Mouse (Mus musculus): ENCODE results near the gene Cyb5r3. TPM values are rescaled to one million over a fixed set of nuclear protein-coding genes. Genes with fewer than 3 reads are reported as not detected.

The Cyb5r3 gene
- polyA plus RNA-seq, 1 experiment from 2014 or later, result 136 TPM

DNA sequence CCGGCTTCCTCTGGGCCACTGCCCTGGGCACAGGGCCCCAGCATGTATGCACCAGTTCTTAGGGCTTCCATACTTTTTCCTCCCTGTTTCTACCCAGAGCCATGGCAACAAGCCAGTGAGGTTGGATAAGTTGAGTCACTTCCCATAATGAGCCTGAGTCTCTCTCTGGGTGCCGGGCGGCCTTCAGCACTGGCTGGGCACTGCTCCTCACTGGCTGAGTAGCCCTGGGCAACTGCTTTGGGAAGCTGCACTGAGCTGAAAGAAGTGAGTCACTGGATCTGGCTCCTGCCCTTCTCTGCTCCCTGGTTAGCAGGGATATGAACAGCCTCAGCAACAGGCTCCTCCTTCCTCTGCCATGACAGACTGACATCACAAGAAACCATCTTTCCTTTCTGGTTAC is 5.8 kb downstream of the Cyb5r3 start:
- no peak for DNase-seq (ENCODE audit: low spot score)
- H3K27ac ChIP-seq (replicated peaks; ENCODE audit: low read depth, low read length), result no peak overlapping the region

DNA sequence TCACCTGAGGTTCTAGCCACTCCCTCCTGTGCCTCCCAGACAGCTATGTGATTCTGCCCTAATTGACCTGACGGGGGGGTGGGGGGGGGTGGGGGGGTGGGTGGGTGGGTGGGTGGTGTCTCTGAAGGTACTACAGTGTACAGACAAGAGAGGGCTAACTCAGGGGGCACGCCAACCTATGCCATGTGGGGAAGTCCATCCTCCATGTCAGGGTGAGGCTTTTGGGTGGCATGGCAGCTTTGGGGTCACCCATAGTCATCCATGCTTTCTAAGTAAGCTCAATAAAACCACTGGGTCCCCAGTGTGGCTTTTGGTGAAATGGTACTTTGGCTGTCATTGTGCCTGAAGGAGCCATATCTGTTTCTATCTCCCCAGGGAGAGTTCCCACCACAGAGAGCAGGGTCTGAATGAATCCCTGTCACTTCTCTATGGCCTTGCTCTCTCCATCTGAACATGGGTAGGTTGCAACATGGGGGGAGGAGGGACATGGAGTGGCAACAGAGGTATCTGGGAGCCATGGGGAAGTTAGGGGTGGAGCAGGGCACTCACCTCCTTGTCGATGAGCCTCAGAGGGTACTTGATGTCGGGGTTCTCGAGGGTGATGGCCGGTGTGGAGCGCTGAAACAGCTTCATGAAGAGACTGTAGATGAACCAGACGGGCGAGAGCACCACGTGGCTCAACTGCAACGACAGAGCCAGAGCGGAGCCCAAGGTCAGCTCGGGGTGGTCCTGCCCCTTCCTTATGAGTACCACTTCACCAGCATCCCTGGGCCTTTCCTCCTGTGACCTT is 6.7 kb downstream of the Cyb5r3 start:
- Histone ChIP-seq H3K9ac (ENCODE audit: low read length) (no peak overlapping the region), H3K36me3 (ENCODE audit: control insufficient read depth, insufficient read depth, low read length) (peaks cover 11% of the 10 kb centered on the region; the same call in 1 of the 2 replicates), H3K4me1 (ENCODE audit: control insufficient read depth, insufficient read depth, low read length) (no peaks in the 10 kb centered on the region), H3K9me3 (ENCODE audit: control insufficient read depth, low read length) (no peaks in the 10 kb centered on the region), H3K4me2 (ENCODE audit: low read depth, severe bottlenecking) (no peak overlapping the region), H3K4me3 (ENCODE audit: low read depth, low read length) (no peak overlapping the region), H3K27me3 (ENCODE audit: control insufficient read depth, insufficient read depth, low read length) (no peaks in the 10 kb centered on the region), H3K27ac (replicated peaks; ENCODE audit: low read depth, low read length) (no peak overlapping the region)
- DNase-seq (ENCODE audit: low spot score) (no peak), ATAC-seq (ENCODE audit: insufficient number of reproducible peaks, low FRiP score, low TSS enrichment, low read depth) (no peak)
- 91% methylated on average over 13 of the region's 13 CpGs for WGBS

More for the DNA sequence above, 5.8 kb downstream of the Cyb5r3 start:
- Histone ChIP-seq H3K4me1 (ENCODE audit: control insufficient read depth, insufficient read depth, low read length) (peaks cover 4% of the 10 kb centered on the region; the same call in 1 of the 2 replicates), H3K36me3 (ENCODE audit: control insufficient read depth, insufficient read depth, low read length) (peaks cover 8% of the 10 kb centered on the region; the same call in 1 of the 2 replicates), H3K9me3 (ENCODE audit: control insufficient read depth, low read length) (no peaks in the 10 kb centered on the region), H3K27me3 (ENCODE audit: control insufficient read depth, insufficient read depth, low read length) (no peaks in the 10 kb centered on the region), H3K4me2 (ENCODE audit: low read depth, severe bottlenecking) (no peak overlapping the region), H3K9ac (ENCODE audit: low read length) (no peak overlapping the region), H3K4me3 (ENCODE audit: low read depth, low read length) (no peak overlapping the region)
- WGBS, result 86% methylated on average over 3 of the region's 3 CpGs
- ATAC-seq (ENCODE audit: insufficient number of reproducible peaks, low FRiP score, low TSS enrichment, low read depth), result no peak

DNA sequence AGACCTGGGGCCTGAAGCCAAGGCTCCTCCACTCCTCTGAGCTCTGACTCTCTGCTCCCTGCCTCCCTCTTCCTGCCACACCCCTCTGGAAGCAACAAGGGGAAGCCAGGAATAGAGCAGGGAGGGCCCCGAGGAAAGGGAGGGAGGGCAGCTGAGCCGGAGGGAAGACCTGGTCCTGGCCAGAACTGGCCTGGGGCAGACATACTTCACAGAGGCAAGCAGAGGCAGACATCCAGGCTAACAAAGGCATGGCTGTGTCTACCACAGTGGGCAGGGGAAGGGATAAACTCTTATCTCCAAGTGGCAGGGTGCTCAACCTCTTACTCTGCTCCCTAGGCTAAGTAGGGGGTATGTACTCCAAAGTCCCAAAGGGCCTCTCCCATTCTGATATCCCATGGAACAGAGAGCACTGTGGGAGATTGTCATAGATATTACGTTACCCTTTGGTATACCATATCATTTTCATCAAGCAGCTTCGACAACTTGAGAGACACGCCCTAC is 7.4 kb downstream of the Cyb5r3 start:
- 75% methylated on average over 5 of the region's 5 CpGs for WGBS

DNA sequence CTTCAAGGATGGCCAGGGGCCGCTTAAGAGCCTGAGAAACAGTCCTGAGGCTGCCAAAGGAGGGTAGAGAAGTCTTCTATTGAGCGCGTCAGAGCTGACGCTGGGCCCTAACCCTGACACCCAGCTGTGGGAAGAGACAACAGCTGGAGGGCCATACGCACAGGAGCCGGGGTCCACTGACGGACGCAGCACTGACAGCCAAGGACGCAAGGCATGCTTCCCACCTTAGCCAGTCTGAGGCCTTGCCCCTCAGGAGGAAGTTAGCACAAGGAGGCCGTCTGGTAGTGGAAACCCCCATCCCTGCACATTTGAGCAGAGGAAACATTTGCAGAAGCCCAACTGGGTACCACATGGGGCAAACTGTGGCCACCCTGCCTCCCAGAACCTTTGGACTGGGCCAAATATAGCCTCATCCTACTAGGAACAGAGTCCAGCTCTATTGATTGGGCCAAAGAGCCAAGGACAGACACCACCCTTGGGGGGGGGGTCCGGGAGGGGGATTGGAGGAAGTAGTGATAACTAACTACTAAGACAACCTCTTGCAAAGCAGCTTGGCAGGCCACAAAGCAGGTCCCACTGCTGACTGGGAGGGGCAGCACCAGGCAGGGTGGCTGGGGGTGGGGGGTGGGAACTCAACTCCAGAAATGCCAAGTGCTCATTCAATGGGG is 9.4 kb downstream of the Cyb5r3 start:
- H3K9ac ChIP-seq (ENCODE audit: low read length), result no peak overlapping the region
- no peak overlapping the region for H3K4me2 ChIP-seq (ENCODE audit: low read depth, severe bottlenecking)
- H3K9me3 ChIP-seq (ENCODE audit: control insufficient read depth, low read length), result no peaks in the 10 kb centered on the region
- no peak overlapping the region for H3K27ac ChIP-seq (replicated peaks; ENCODE audit: low read depth, low read length)
- no peak for DNase-seq (ENCODE audit: low spot score)
- no peak for ATAC-seq (ENCODE audit: insufficient number of reproducible peaks, low FRiP score, low TSS enrichment, low read depth)
- H3K4me3 ChIP-seq (ENCODE audit: low read depth, low read length), result no peak overlapping the region
- H3K4me1 ChIP-seq (ENCODE audit: control insufficient read depth, insufficient read depth, low read length), result no peaks in the 10 kb centered on the region
- H3K36me3 ChIP-seq (ENCODE audit: control insufficient read depth, insufficient read depth, low read length), result peaks cover 22% of the 10 kb centered on the region; the same call in 1 of the 2 replicates
- 92% methylated on average over 11 of the region's 11 CpGs for WGBS
- no peaks in the 10 kb centered on the region for H3K27me3 ChIP-seq (ENCODE audit: control insufficient read depth, insufficient read depth, low read length)

More for the DNA sequence above, 7.4 kb downstream of the Cyb5r3 start:
- no peak overlapping the region for H3K9ac ChIP-seq (ENCODE audit: low read length)
- DNase-seq (ENCODE audit: low spot score) (no peak), ATAC-seq (ENCODE audit: insufficient number of reproducible peaks, low FRiP score, low TSS enrichment, low read depth) (no peak)
- H3K27ac ChIP-seq (replicated peaks; ENCODE audit: low read depth, low read length), result no peak overlapping the region
- peaks cover 15% of the 10 kb centered on the region; the same call in 1 of the 2 replicates for H3K36me3 ChIP-seq (ENCODE audit: control insufficient read depth, insufficient read depth, low read length)
- no peaks in the 10 kb centered on the region for H3K4me1 ChIP-seq (ENCODE audit: control insufficient read depth, insufficient read depth, low read length)
- H3K4me3 ChIP-seq (ENCODE audit: low read depth, low read length), result no peak overlapping the region
- H3K9me3 ChIP-seq (ENCODE audit: control insufficient read depth, low read length), result no peaks in the 10 kb centered on the region
- no peak overlapping the region for H3K4me2 ChIP-seq (ENCODE audit: low read depth, severe bottlenecking)
- no peaks in the 10 kb centered on the region for H3K27me3 ChIP-seq (ENCODE audit: control insufficient read depth, insufficient read depth, low read length)

DNA sequence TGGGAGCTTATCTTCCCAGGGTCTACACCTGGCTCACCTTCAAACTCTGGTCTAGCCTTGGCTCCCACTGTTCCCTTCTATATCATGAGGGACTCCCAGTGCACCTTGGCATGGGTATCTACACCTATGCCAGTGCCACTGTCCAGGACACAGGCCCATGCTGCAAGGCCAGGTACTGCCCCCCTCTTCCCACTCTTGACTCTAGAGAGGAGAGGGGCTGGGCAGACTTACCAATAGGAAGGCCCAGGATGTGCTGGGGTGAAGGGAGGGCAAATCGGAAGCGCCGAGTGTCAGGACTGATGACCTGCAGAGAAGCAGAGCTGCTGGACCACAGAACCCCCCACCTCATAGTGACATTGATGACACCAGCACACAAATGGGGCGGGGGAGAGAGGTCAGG is 10.4 kb downstream of the Cyb5r3 start:
- H3K4me2 ChIP-seq (ENCODE audit: low read depth, severe bottlenecking), result no peak overlapping the region
- H3K9ac ChIP-seq (ENCODE audit: low read length), result no peak overlapping the region
- WGBS, result 91% methylated on average over 4 of the region's 4 CpGs
- H3K9me3 ChIP-seq (ENCODE audit: control insufficient read depth, low read length), result no peaks in the 10 kb centered on the region
- no peak overlapping the region for H3K27ac ChIP-seq (replicated peaks; ENCODE audit: low read depth, low read length)
- DNase-seq (ENCODE audit: low spot score) (no peak), ATAC-seq (ENCODE audit: insufficient number of reproducible peaks, low FRiP score, low TSS enrichment, low read depth) (no peak)
- H3K36me3 ChIP-seq (ENCODE audit: control insufficient read depth, insufficient read depth, low read length), result peaks cover 22% of the 10 kb centered on the region; the same call in 1 of the 2 replicates
- H3K4me3 ChIP-seq (ENCODE audit: low read depth, low read length), result no peak overlapping the region
- H3K4me1 ChIP-seq (ENCODE audit: control insufficient read depth, insufficient read depth, low read length), result no peaks in the 10 kb centered on the region
- H3K27me3 ChIP-seq (ENCODE audit: control insufficient read depth, insufficient read depth, low read length), result no peaks in the 10 kb centered on the region

DNA sequence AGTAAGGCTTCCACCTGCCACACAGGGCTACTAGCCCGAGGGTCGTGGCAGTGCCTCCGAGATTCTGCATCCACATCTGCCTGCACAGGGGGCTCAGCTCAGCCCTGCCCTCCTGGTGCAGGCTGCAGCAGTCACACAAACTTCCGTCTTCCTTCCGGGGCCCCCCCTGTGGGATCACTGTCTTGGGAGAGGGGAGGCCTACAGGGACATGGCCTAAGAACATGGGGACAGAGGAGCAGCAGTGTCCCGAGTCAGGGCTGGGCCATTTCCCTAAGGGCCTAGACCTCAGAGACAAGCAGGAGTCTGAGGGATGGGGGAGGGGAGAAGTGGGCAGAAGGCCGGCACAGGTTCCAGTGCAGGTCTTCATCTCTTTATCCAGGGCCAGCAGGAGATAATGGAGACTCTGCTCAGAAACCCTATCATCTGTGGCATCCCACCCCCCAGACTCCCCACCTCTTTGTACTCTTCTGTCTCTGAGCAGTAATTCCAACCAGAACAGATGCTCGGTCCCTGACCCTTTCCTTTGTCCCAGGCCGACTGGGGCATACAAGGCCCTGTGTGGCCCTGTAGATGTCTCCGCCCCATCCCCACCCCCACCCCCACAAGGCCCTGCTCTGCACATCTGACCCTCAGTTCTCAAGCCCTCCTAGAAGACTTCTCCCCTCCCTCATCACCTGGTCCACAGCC is 11.2 kb downstream of the Cyb5r3 start:
- H3K4me1 ChIP-seq (ENCODE audit: control insufficient read depth, insufficient read depth, low read length), result no peaks in the 10 kb centered on the region
- H3K9ac ChIP-seq (ENCODE audit: low read length), result no peak overlapping the region
- ATAC-seq (ENCODE audit: insufficient number of reproducible peaks, low FRiP score, low TSS enrichment, low read depth) (no peak), DNase-seq (ENCODE audit: low spot score) (no peak)
- H3K27ac ChIP-seq (replicated peaks; ENCODE audit: low read depth, low read length), result no peak overlapping the region
- H3K36me3 ChIP-seq (ENCODE audit: control insufficient read depth, insufficient read depth, low read length), result peaks cover 22% of the 10 kb centered on the region; the same call in 1 of the 2 replicates
- no peaks in the 10 kb centered on the region for H3K27me3 ChIP-seq (ENCODE audit: control insufficient read depth, insufficient read depth, low read length)
- 65% methylated on average over 10 of the region's 10 CpGs for WGBS
- no peak overlapping the region for H3K4me3 ChIP-seq (ENCODE audit: low read depth, low read length)
- H3K4me2 ChIP-seq (ENCODE audit: low read depth, severe bottlenecking), result no peak overlapping the region
- H3K9me3 ChIP-seq (ENCODE audit: control insufficient read depth, low read length), result no peaks in the 10 kb centered on the region

DNA sequence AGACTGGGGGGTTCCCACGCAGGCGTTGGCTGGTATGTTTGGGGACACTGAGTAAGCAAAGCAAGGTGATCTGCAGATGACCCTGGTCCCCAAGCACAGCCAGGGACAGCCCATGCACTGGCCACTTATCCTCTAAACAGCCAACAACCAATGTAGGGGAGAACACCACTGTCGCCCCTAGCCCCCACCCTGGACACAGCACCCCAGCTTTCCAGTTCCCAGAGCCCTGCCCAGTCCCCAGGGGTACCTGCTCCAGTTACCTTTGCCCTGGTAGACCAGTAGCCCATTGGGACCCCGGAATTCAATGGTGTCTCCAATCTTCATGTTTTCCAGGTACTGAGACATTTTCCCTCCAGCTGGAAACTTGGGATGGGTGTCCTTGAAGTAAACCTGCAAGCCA is 11.8 kb downstream of the Cyb5r3 start:
- DNase-seq (ENCODE audit: low spot score) (no peak), ATAC-seq (ENCODE audit: insufficient number of reproducible peaks, low FRiP score, low TSS enrichment, low read depth) (no peak)
- no peaks in the 10 kb centered on the region for H3K4me1 ChIP-seq (ENCODE audit: control insufficient read depth, insufficient read depth, low read length)
- no peak overlapping the region for H3K4me3 ChIP-seq (ENCODE audit: low read depth, low read length)
- no peak overlapping the region for H3K27ac ChIP-seq (replicated peaks; ENCODE audit: low read depth, low read length)
- no peak overlapping the region for H3K4me2 ChIP-seq (ENCODE audit: low read depth, severe bottlenecking)
- no peak overlapping the region for H3K9ac ChIP-seq (ENCODE audit: low read length)
- H3K27me3 ChIP-seq (ENCODE audit: control insufficient read depth, insufficient read depth, low read length), result no peaks in the 10 kb centered on the region
- WGBS, result 90% methylated on average over 4 of the region's 4 CpGs
- peaks cover 19% of the 10 kb centered on the region; the same call in 1 of the 2 replicates for H3K36me3 ChIP-seq (ENCODE audit: control insufficient read depth, insufficient read depth, low read length)
- H3K9me3 ChIP-seq (ENCODE audit: control insufficient read depth, low read length), result no peaks in the 10 kb centered on the region

DNA sequence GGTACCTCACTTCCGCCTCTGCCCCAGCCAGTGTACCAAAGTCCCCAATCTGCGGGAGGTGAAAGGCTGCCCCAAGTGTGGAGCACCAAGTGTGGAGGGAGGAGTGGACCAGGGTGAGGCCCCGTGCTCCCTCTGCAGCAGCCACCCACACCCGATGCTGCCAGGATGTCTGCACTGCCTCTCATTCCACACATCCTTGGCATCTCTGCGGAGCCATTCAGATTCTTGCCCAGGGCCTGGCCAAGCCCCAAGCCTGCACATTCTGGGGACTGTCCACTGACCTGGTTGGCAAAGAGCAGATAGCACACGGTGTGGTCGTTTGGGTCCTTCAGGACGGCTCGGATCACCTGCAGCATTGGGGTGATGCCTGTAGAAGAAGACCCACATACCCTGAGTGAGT is 12.6 kb downstream of the Cyb5r3 start:
- Histone ChIP-seq H3K27me3 (ENCODE audit: control insufficient read depth, insufficient read depth, low read length) (no peaks in the 10 kb centered on the region), H3K9ac (ENCODE audit: low read length) (no peak overlapping the region), H3K27ac (replicated peaks; ENCODE audit: low read depth, low read length) (no peak overlapping the region), H3K36me3 (ENCODE audit: control insufficient read depth, insufficient read depth, low read length) (peaks cover 19% of the 10 kb centered on the region; the same call in 1 of the 2 replicates), H3K4me2 (ENCODE audit: low read depth, severe bottlenecking) (no peak overlapping the region), H3K4me1 (ENCODE audit: control insufficient read depth, insufficient read depth, low read length) (no peaks in the 10 kb centered on the region), H3K9me3 (ENCODE audit: control insufficient read depth, low read length) (no peaks in the 10 kb centered on the region), H3K4me3 (ENCODE audit: low read depth, low read length) (no peak overlapping the region)
- DNase-seq (ENCODE audit: low spot score), result no peak
- 98% methylated on average over 9 of the region's 9 CpGs for WGBS
- ATAC-seq (ENCODE audit: insufficient number of reproducible peaks, low FRiP score, low TSS enrichment, low read depth), result no peak

Data from limb, embryonic 11.5 days (tissue).